Mouse (Mus musculus) cerebellum, adult 9-10 months (tissue): Measurements from ENCODE around the gene Mink1.

Experiments
- DNase-seq: peaks from one replicate; pipeline ENCODE4 v3.0.0; 2022

The Mink1 gene

DNA sequence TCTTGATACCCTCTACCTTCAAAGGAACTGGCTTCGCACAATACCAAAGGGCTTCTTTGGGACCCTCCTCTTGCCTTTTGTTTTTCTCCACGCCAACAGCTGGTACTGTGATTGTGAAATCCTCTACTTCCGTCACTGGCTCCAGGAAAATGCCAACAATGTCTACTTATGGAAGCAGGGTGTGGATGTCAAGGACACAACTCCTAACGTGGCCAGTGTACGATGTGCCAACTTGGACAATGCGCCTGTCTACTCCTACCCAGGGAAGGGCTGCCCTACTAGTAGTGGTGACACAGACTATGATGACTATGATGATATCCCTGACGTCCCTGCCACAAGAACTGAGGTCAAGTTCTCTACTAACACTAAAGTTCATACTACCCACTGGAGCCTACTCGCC is 77.3 kb downstream of the Mink1 start:
- no peak for DNase-seq

DNA sequence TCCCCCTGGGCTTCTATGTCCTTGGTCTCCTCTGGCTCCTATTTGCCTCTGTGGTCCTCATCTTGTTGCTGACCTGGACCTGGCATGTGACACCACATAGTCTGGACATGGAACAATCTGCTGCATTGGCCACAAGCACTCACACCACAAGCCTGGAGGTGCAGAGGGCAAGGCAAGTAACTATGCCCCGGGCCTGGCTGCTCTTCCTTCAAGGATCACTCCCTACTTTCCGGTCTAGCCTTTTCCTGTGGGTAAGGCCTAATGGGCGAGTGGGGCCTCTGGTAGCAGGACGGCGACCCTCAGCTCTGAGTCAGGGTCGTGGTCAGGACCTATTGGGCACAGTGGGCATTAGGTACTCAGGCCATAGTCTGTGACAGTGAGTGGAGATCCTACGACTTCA is 78.6 kb downstream of the Mink1 start:
- DNase-seq: no peak

DNA sequence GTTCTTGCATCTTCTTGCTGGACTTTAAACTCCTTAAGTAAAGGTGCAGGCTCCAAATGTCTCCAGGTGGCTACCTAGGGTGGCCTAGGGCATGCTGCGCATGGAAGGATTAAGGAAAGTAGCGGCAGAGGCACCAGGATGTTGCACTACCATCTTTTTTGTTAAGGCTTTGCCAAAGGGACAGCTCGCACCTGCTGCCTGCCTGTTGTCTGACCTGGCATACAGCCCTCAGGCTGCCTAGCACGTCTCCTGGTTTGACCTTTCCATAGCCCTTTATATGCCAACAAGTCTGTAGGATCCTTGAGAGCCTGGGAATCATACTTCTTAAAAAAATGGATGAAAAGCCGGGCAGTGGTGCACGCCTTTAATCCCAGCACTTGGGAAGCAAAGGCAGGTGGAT is 80.4 kb downstream of the Mink1 start:
- peak; percentile 31 for DNase-seq

DNA sequence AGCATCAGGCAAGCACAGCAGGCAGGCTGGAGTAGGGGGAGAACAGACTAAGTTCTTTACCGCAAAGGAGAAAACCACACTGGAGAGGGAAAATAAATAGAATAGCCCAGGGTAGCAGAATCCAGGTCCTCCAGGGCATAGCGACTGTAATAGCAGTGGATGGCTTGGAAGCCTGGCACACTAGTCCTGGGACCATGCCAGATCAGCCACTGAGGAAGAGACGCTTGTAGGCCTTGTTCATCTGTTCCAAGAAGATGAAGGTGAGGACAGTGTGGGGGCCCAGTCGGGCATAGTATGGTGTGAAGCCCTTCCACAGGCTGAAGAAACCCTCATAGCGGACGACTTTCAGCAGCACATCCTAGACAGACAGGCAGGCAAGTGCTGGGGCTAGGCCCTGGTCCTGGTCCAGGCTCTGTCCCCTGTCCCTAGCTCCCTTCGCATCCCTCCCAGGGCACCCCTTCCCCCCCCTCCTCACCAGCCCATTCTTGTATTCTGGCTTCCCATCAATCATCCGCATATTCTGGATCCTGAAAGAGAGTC is 82.0 kb downstream of the Mink1 start:
- DNase-seq: peak; percentile 54

DNA sequence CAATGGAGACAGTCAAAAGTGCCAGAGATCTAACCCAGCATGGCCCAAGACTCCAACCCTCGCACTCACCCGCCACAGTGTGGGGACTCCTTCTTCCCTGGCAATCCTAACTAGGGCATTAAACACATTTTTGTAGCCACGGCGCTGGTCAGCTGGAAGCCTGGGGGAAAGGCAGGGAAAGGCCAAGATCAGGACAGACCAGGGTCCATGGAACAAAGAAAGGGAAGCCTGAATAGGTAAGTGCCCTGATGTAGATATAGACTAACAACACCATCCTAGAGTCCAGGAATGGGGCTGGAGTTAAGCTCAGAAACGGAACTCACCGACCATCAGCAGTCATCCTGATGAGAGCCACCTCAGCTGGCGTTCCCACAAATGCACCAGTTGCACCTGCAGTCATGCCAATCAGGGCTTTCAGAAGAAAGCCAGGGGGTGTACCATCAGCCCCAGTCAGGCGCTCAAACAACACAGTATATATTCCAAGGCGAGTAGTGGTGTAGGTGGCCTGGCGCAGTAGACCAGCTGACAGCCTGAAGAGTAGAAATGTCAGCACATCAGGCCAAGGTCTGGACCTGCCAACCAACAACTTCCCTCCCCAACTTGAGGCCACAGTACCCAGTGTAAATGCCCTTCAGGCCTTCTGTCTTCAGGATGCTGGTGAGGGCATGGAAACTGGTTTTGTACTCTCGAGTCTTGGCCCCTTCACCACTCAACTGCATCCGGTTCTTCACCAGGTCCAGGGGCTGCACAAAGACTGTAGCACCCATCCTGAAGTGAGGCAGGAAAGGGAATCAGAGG is 83.0 kb downstream of the Mink1 start:
- peak; percentile 56 for DNase-seq

DNA sequence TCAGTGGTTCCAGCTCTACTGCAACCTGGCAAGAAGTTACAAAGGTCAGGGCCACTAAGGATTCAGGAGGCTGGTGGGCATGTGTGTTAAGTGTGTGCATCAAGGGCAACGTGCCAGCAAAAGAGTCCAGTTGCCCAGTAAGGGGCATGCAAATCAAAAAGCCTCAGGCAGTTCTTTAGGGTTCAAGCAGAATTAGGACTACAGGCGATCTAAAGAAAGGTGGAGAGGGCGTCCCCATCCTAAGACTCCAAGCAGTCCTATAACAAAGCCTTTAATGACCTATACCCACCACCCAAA is 83.5 kb downstream of the Mink1 start:
- DNase-seq: peak; percentile 74

DNA sequence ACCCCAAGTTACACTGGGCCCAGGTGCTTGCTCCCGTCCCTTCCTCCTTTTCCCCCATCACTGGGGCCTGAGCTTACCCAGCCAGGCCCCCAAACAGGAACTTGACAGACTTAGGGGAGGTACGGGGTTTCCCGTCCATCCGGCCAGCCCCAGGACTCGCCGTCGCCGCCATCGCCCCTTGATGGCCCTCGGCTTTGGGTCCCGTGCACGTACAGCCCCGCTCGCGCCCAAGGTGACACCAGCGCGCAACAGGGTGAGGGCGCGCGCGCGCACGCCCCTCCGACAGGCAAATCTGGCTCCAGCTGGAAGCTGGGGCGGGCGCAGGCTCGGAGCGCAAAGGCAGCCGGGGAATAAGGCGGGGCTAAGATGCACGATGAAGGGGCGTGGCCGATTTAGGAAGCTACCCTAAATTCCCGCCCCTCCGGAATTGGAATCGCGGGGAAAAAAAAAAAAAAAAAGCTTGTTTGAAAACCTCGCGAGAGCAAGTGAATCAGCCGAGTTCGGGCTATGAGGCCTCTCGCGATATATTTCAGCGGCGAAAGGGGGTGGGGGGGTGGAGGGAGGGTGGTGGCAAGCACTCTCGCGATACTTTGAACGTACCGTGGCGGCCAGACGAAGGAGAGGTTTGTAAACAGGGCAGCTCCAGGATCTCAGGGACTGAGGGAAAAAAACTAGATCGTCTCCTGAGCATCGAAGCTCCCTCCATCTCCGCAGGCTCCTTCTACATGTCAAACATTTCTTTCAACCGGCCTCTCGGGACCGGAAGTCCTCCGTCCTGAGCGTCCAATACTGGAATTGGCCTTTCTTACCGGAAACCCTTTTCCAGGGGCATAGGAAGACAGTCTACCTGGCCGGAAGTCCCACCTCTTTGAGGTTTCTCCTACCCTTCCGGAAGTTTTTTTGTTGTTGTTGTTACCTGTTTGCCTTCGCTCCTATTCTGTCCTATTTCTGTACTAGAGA is 84.3 kb downstream of the Mink1 start, which contains the start of the genes Rnf167 and Slc25a11:
TSS of gene Rnf167 (plus strand) at position 545 of the 960 bp plus-strand sequence.
TSS of gene Slc25a11 (minus strand) at position 789 of the 960 bp plus-strand sequence.
- DNase-seq: peak; percentile 98

DNA sequence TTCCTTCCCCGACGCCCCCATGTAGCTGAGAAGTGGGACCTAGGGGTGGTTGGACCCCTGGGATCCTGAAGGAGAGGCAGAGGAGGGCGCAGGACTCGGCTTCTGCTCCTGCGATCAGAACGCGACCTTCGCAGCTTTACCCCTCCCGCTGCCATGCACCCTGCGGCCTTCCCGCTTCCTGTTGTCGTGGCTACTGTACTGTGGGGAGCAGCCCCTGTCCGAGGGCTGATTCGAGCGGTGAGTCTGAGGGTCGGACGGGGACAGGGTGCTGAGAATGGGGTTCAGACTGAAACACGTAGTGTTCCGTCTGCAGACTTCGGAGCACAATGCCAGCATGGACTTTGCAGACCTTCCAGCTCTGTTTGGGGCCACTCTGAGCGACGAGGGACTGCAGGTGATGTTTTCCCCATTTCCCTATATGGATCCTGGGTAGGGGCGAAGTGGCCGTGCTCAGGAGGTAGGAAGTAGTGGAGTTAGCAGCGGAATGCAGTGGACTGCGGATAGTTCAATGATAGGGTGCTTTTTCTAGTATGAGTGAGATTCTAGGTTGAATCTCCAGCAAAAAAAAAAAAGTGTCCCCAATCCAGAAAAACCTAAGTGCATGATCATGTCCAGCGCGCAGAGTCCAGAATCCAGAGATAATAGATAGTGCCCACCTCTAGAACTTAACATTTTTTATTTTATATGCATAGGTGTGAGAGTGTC is 85.2 kb downstream of the Mink1 start:
- peak; percentile 59 for DNase-seq

DNA sequence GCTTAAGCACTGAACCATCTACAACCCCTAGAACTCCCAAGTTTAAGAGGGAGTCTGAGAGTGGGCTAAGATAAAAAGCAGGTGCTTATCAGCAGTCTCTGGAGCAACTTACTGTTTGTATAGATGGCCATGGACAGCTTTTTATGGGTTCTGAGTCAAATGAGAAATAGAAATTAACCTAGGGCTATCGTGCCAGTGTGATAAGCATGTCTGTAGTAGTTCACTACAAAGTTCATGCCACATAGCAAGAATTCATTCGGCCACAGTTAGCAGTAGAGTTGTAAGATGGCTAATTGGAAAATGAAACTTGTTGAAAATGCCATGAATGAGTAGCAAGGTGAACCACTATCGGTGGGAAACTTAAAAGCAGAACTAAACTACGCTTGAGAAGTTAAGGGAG is 85.8 kb downstream of the Mink1 start:
- DNase-seq: peak; percentile 48

DNA sequence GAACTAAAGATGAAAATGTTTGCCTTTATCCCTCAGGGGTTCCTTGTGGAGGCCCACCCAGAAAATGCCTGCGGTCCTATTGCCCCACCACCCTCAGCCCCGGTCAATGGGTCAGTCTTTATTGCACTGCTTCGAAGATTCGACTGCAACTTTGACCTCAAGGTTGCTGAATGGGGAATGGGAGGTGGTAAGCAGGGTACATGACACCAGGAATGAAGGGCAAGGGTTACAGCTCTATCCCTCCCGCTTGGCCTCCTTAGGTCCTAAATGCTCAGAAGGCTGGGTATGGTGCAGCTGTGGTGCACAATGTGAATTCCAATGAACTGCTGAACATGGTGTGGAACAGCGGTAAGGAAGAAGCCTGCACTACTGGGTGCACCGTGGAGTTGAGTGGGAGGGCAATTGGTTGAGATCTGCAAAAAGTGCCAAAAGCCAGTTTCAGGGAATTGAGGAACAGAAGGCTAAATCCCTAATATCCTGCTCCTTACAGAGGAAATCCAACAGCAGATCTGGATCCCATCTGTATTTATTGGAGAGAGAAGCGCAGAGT is 86.6 kb downstream of the Mink1 start:
- DNase-seq: no peak

DNA sequence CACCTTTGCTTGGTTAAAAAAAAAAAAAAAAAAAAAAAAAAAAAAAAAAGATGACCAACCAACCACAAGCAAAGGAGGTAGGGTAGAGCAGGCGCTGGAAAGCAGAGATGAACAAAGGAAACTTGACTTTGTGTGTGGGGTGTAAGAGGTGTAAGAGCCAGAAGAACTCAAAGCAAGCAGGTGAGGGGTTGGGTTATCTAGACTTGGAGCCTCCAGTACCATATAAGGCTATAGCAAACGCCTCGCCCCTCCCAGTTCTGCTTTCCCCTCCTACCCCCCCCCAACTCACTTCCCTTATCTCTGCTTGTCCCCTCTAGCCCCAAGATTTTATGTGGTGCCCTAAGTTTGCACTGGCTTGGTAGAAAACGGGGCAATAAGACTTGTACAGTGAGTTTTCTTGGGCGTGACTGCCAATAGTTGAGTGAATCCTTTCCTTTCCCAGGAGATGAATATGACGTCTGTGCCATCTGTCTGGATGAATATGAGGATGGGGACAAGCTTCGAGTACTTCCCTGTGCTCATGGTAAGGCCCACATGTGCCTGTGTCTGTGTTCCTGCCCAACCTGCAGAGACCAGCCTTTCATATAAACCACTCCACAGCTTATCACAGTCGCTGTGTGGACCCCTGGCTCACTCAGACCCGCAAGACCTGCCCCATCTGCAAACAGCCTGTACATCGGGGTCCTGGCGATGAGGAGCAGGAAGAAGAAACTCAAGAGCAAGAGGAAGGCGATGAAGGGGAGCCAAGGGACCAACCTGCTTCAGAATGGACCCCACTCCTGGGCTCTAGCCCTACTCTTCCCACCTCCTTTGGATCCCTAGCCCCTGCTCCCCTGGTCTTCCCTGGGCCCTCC is 87.9 kb downstream of the Mink1 start:
- DNase-seq: peak; percentile 36

DNA sequence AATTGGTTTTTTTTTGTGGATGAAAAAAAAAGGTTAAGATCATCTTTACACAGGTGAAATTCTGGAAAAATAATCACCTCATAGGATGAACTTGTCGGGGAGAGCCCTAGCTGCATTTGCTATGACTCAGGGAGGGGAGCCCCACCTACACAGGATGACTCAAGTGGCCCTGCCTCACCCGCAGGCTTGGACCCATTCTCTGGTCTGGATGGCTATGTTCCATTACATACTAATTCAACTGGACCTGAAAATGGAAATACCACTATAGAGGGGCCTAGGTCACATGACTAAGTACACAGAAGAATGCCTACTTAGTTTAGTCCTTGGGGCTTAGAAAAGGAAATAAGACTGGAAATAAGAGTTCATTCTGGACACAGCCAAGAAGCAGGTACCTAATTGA is 88.7 kb downstream of the Mink1 start:
- DNase-seq: peak; percentile 47

DNA sequence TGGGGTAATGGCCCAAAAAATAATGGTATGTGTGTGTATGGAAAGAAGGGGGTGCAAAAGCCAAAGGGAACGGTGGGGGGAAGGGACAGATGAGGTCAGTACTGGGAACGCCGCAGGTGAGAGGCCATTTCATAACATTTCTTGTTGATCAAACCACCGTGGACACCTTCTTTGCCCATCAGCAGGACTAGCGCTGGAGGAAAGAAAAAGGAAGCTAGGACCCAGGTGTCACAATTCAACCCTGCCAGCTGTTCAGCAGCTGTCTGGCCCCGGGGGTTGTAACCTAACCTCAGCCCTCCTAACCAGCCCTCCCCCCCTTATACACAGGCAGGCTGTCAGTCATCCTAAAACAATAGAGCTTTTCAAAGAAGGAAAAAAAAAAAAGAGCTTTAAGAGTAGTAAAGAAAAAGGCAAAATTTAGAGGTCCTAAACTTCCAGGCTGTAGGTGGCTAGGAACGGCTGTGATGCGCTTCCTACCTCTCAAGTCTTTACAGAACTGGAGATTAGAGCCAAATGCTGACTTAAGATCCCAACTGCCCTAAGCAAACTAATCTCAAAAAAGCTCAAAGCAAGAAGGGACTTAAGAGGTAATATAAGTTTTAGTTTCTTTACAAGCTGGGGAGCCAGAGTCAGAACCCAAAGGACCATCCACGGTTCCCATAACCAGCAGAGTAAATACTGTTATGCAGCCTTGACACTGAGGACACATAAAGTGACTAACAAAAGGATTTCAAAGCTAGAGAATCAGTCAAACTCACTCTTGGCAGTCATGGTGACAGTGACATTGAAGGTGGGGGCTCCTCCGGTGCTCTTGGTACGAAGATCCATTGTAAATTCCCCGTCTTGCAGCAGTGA is 89.6 kb downstream of the Mink1 start:
- peak; percentile 55 for DNase-seq

DNA sequence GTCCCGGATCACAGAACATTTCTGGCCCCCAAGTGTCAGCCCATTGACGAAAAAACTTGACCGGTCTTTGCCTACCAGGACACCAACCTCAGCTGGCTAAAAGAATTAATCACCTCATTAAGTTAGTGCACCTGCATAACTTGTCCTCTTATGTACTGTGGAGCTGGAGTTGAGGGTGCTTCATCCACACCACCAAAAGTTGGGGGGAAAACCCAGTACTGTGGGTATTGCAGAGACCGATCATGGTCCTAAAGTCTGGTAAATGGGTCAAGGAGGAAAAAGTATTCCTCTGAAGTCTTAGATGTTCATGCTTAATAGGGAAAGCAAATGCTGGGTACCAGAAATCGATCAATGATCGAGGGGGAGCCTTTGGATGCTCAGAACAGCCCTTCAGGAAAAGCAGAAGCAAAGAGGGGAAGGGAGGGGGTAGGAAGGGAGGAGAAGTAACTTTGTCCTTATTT is 90.2 kb downstream of the Mink1 start:
- peak; percentile 50 for DNase-seq

DNA sequence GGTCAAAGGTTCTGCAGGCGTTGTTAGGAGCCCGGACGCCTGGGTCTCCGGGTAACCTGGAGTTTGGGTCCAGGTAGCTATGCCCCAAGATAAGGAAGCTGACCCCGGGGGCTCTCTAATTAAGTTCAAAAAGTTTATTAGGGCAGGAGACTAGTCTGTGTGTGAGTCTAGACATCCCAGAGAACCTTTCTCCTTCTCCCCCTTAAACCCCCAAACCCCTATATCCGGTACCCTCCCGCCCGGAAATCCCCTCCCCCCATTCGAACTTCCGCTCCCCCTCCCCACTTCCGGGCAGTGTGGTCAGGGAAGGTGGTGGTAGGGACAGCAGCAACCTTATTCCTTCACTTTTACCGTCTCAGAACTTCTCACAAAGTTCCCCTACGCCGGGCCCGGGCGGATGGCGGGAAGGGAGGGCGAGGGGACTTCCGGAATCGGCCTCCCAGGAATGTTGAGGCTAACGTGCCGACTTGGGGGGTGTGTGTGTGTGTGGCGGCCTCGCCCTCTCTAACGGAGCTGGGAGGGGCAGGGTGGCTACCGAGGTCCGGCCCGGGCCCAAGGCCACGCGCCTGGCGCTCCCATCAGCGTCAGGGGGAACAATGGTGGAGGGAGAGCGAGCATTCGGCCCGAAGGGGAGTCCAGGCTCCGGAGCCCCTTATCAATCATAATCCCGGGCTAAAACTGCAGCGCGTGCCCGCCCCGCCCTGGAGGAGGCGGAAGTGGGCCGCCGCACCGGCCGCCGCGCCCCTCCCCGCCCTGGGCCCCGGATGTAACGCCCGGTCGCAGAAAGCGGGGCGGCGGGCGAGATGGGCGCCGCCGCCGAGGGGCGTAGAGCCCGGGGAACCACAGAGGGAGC is 90.9 kb downstream of the Mink1 start:
- DNase-seq: peak; percentile 64

DNA sequence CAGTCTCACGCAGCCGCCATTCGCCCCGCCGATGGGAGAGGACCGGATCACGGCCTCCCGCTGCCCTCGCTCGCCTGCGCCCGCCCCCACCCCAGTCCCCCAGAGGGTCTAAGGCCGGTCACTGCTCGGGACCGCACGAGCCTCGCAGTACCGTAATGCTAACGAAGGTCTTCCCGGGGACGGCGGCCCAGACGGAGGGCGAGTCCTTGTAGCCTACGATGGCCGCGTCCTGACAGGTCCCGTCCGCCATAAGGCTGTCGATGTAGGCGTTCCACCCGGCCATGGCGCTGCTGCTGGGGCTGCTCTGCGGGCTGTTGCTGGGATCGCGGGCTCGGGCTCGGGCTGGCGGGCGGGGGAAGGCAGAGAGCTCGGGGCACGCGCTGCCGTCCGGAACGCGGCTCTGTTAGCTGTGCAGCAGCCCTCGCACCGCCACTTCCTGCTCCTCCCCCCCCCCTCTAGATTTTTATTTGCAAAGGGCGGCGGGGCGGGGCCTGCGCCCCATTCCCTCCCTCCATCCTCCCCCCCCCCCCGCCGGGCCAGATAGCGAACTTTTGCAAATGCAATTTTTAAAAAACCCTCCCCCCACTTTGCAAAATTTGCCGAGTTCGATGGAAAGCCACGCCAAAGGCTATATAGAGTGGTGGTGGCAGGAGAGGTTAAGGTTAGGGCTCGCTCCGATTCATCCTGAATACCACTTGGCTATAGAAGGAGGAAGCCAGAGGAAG is 91.7 kb downstream of the Mink1 start, which contains the start of gene Pfn1:
TSS of gene Pfn1 (minus strand) at position 447 of the 725 bp plus-strand sequence.
- DNase-seq: peak; percentile 76

DNA sequence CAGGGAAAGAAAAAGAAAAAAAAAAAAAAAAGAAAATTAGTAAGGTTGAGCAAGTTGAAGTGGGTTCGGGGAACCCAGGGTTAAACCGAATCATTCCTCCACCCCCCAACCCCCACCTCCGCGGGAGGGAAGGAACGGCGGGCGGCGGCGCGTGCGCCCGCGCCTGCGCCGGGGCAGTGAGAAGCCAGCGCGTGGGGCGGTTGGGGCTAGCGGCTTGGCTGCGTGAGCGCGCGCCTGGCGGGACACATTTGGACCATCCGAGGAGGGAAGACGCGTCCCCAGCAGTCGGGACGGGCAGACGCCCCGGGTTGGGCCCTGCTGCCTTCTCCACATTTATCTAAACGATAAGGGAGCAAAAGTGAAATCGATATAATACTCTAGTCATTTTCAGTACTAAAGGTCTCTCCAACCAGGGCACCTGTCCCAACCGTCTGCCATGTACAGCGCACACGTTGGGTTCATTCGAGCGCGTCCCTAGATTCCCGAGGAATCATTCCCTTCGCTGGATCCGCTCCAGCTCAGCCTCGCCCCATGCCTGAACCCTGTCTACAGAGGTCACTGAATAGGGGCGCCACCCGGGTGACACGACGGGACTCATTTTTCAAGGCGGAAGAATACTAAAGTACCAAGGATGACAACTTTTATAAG is 92.4 kb downstream of the Mink1 start:
- peak; percentile 79 for DNase-seq
